Mouse (Mus musculus) CH12.LX (cell line): ENCODE results near the gene Stox1. TPM values are rescaled to one million over a fixed set of nuclear protein-coding genes. Genes with fewer than 3 reads are reported as not detected.
A peak's percentile ranks its signal among the peaks of the same experiment; 100 is the strongest.

Experiments used
- DNase-seq: peaks from one replicate; pipeline ENCODE4 v3.0.0-alpha.2; 2013; ENCODE audit errors: extremely low read depth
- H3K27ac ChIP-seq: 2 replicates; pipeline ENCODE4 v1.5.1; 2012; ENCODE audit warnings: low read depth, mild to moderate bottlenecking, control low read depth, moderate library complexity; ENCODE audit not compliant: insufficient read depth
- H3K27me3 ChIP-seq: replicated peaks from 2 replicates; pipeline ENCODE3; 2012; ENCODE audit warnings: inconsistent platforms
- H3K36me3 ChIP-seq, 2 experiments: replicated peaks in 1 of 2; 2 replicates each; pipeline versions ENCODE3 to v1.6.1; 2012; ENCODE audit warnings: inconsistent platforms in 1 of 2, low read length in 1 of 2, mild to moderate bottlenecking in 1 of 2, mixed read lengths in 1 of 2, moderate library complexity in 1 of 2; ENCODE audit not compliant: control insufficient read depth in 1 of 2, insufficient read depth in 1 of 2
- H3K4me1 ChIP-seq, 2 experiments: 2 replicates each; pipeline ENCODE4 v1.6.1; 2012; ENCODE audit warnings: inconsistent platforms in 1 of 2, moderate library complexity in 1 of 2; ENCODE audit not compliant: insufficient read depth in 2 of 2, control insufficient read depth in 1 of 2
- H3K4me2 ChIP-seq: 2 replicates; pipeline ENCODE4 v1.6.1; 2012; ENCODE audit warnings: low read depth, mild to moderate bottlenecking, control low read depth; ENCODE audit not compliant: poor library complexity, insufficient read depth, severe bottlenecking
- H3K4me3 ChIP-seq, 3 experiments: fragments of 150-350 bp in 1 of 3; sonication (generic) in 1 of 3; replicated peaks in 1 of 3; 2 replicates each; pipeline versions ENCODE3 to v1.5.1; 2011 to 2012; ENCODE audit warnings: low read depth in 2 of 3, low read length in 2 of 3, mild to moderate bottlenecking in 2 of 3, moderate library complexity in 2 of 3, control low read depth in 1 of 3, improper control_type of control experiment in 1 of 3, inconsistent platforms in 1 of 3, mixed read lengths in 1 of 3; ENCODE audit not compliant: poor library complexity in 1 of 3
- H3K79me2 ChIP-seq: replicated peaks from 2 replicates; pipeline ENCODE4 v1.6.1; 2012; ENCODE audit warnings: mild to moderate bottlenecking, moderate library complexity; ENCODE audit not compliant: control insufficient read depth, poor library complexity, insufficient read depth, severe bottlenecking; ENCODE audit errors: extremely low read depth
- H3K9ac ChIP-seq: 2 replicates; pipeline ENCODE4 v1.6.1; 2012; ENCODE audit warnings: low read depth, mild to moderate bottlenecking, control low read depth, moderate library complexity; ENCODE audit not compliant: insufficient read depth
- H3K9me3 ChIP-seq: replicated peaks from 2 replicates; pipeline ENCODE3; 2012; ENCODE audit warnings: low read length, inconsistent platforms, mixed read lengths
- BHLHE40 ChIP-seq: IDR thresholded peaks from 2 replicates; pipeline ENCODE4 v1.6.1; 2011; ENCODE audit warnings: mild to moderate bottlenecking, low read depth, low read length, improper control_type of control experiment
- CTCF ChIP-seq, 2 experiments: IDR thresholded peaks in 1 of 2; conservative IDR thresholded peaks in 1 of 2; 2 replicates each; pipeline ENCODE4 v1.5.1; 2011 to 2012; ENCODE audit warnings: low read depth in 2 of 2, low read length in 2 of 2, improper control_type of control experiment in 1 of 2, inconsistent platforms in 1 of 2, mild to moderate bottlenecking in 1 of 2, moderate library complexity in 1 of 2
- E2F4 ChIP-seq: IDR thresholded peaks from 2 replicates; pipeline ENCODE4 v1.6.1; 2011; ENCODE audit warnings: low read depth, low read length, improper control_type of control experiment; ENCODE audit not compliant: insufficient replicate concordance
- GABPA ChIP-seq: IDR thresholded peaks from 2 replicates; pipeline ENCODE4 v1.6.1; 2012; ENCODE audit warnings: low read depth, low read length, improper control_type of control experiment, inconsistent platforms; ENCODE audit not compliant: insufficient replicate concordance
- HCFC1 ChIP-seq: IDR thresholded peaks from 2 replicates; pipeline ENCODE4 v1.6.1; 2012; ENCODE audit warnings: low read depth, mild to moderate bottlenecking, inconsistent platforms, low read length, improper control_type of control experiment
- IRF4 ChIP-seq: IDR thresholded peaks from 2 replicates; pipeline ENCODE4 v1.6.1; 2014; ENCODE audit warnings: low read depth, mild to moderate bottlenecking, inconsistent platforms, low read length, improper control_type of control experiment
- MAX ChIP-seq: IDR thresholded peaks from 2 replicates; pipeline ENCODE4 v1.6.1; 2011; ENCODE audit warnings: low read length, improper control_type of control experiment
- MEF2A ChIP-seq: IDR thresholded peaks from 2 replicates; pipeline ENCODE4 v1.6.1; 2014; ENCODE audit warnings: low read depth, mild to moderate bottlenecking, inconsistent platforms, low read length, improper control_type of control experiment, borderline replicate concordance
- MXI1 ChIP-seq: IDR thresholded peaks from 2 replicates; pipeline ENCODE4 v1.6.1; 2011; ENCODE audit warnings: mild to moderate bottlenecking, low read depth, low read length, improper control_type of control experiment
- MYC ChIP-seq: IDR thresholded peaks from 2 replicates; pipeline ENCODE4 v1.6.1; 2011; ENCODE audit warnings: low read depth, mild to moderate bottlenecking, improper control_type of control experiment, low read length
- NRF1 ChIP-seq: IDR thresholded peaks from 2 replicates; pipeline ENCODE4 v1.6.1; 2014; ENCODE audit warnings: low read depth, mild to moderate bottlenecking, inconsistent platforms, low read length, improper control_type of control experiment, moderate library complexity
- POLR2AphosphoS2 ChIP-seq: IDR thresholded peaks from 2 replicates; pipeline ENCODE4 v1.6.1; 2011; ENCODE audit warnings: low read depth, low read length, improper control_type of control experiment
- RAD21 ChIP-seq: IDR thresholded peaks from 2 replicates; pipeline ENCODE4 v1.6.1; 2011; ENCODE audit warnings: low read depth, mild to moderate bottlenecking, low read length, improper control_type of control experiment, moderate library complexity
- SMC3 ChIP-seq: IDR thresholded peaks from 2 replicates; pipeline ENCODE4 v1.6.1; 2011; ENCODE audit warnings: low read depth, low read length, improper control_type of control experiment
- UBTF ChIP-seq: IDR thresholded peaks from 2 replicates; pipeline ENCODE4 v1.6.1; 2012; ENCODE audit warnings: low read depth, mild to moderate bottlenecking, inconsistent platforms, low read length, improper control_type of control experiment, moderate library complexity
- ZKSCAN1 ChIP-seq: IDR thresholded peaks from 2 replicates; pipeline ENCODE4 v1.6.1; 2012; ENCODE audit warnings: low read depth, inconsistent platforms, low read length, improper control_type of control experiment, borderline replicate concordance
- dilution Hi-C: fragments of 300-500 bp; cut with MboI; formaldehyde crosslinking; loops from 2 replicates; pipeline ENCODE4 v1.14.3; 2020; ENCODE audit warnings: low sequenced_read_pairs; ENCODE audit not compliant: extremely low pct_unique_long_range_greater_than_20kb, extremely low pct_ligation_motif_present
- in situ Hi-C: fragments of 300-500 bp; cut with MboI; formaldehyde crosslinking; loops from 3 replicates; pipeline ENCODE4 v1.14.3; 2019; ENCODE audit warnings: low sequenced_read_pairs, low pct_ligation_motif_present, low pct_unique_long_range_greater_than_20kb, mixed read lengths
- polyA plus RNA-seq: library from polyadenylated mRNA; unstranded; fragments of >175 nt; gene quantifications from 2 replicates; pipeline ENCODE4 v1.2.1, GENCODE M21; 2012; ENCODE audit warnings: low read depth; ENCODE audit not compliant: insufficient read length
- total RNA-seq, 2 experiments: library from RNA; depleted of rRNA; stranded (reverse); fragments of 300-350 nt in 1 of 2; fragments of >200 nt in 1 of 2; gene quantifications; 2 replicates each; pipeline ENCODE4 v1.2.3; 2012 to 2014

Stox1 gene
- total and polyA plus RNA-seq, 3 experiments = 0.17 TPM; not detected in 2

- dilution Hi-C loops = no loop called here
- TF ChIP-seq SMC3 (peak; percentile 22), CTCF (conservative IDR thresholded peaks at IDR 0.05 in 1 of 2, IDR thresholded peaks at IDR 0.05 in 1 of 2; ENCODE audit: low read depth in 2 of 2, low read length in 2 of 2) (peak; percentile 39 to 48; a peak in 3 of 4 replicates), GABPA (no peak), RAD21 (peak; percentile 36)
- H3K4me2 ChIP-seq = no peak overlapping the region
Observed at GRCm38 (mm10) chr10:62679833-62680232, 46.1 kb downstream of the Stox1 start.

DNA sequence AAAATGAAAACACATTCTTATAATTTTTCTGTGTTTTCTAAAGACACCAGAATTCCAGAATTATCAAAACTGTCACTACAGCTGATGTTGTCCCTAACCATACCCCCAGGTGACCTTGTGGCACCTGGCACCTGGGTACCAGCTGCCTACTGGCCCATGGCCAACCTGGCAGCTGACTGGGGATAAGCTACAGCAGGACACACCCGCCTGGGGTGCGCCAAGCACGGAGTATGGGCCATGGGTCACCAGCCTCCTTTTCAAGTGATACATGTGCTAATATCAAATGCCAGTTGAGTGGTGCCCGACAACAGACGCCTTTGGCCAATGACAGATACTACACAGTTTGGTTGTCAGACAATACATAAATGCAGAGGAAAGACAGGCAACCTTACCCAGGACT lies 48.6 kb downstream of the Stox1 start:
- Histone ChIP-seq H3K4me2 (no peak overlapping the region), H3K4me1 (no peaks in the 10 kb centered on the region), H3K9me3 (peaks cover 8% of the 10 kb centered on the region), H3K4me3 (no peak overlapping the region), H3K27me3 (peaks cover 13% of the 10 kb centered on the region), H3K36me3 (no peaks in the 10 kb centered on the region), H3K79me2 (no peaks in the 10 kb centered on the region)
- no peak for DNase-seq
- dilution Hi-C loops = no loop called here
- TF ChIP-seq IRF4 = no peak
- no peak for TF ChIP-seq SMC3
- TF ChIP-seq HCFC1 = no peak
- TF ChIP-seq MEF2A = no peak
- no peak for TF ChIP-seq E2F4
- no peak for TF ChIP-seq ZKSCAN1
- no peak for TF ChIP-seq BHLHE40
- TF ChIP-seq MAX = no peak
- TF ChIP-seq NRF1 = no peak
- no peak for TF ChIP-seq UBTF
- no peak for TF ChIP-seq MXI1
- no peak for TF ChIP-seq MYC
- TF ChIP-seq POLR2AphosphoS2 = no peak
- TF ChIP-seq, all 38 proteins: peak for 0
- in situ Hi-C loops = no loop called here
- H3K27ac ChIP-seq = no peak overlapping the region
- H3K9ac ChIP-seq = no peak overlapping the region

More at GRCm38 (mm10) chr10:62679833-62680232, 46.1 kb downstream of the Stox1 start:
- Histone ChIP-seq H3K4me1 (no peaks in the 10 kb centered on the region), H3K27me3 (peaks cover 13% of the 10 kb centered on the region), H3K4me3 (no peak overlapping the region), H3K79me2 (no peaks in the 10 kb centered on the region), H3K27ac (no peak overlapping the region), H3K36me3 (no peaks in the 10 kb centered on the region), H3K9me3 (peaks cover 8% of the 10 kb centered on the region), H3K9ac (no peak overlapping the region)
- in situ Hi-C loops = loop anchor here (5.0 kb wide), 1 partner anchor 37 kb away; no protein-coding TSS in a partner anchor
- DNase-seq = peak; percentile 18
